Mouse (Mus musculus): ENCODE results near the gene Tpst1. TPM values are rescaled to one million over a fixed set of nuclear protein-coding genes. Genes with fewer than 3 reads are reported as not detected.

Gene Tpst1
- total RNA-seq, 2 experiments from 2014 or later, result 41.1 to 41.8 TPM

GRCm38 (mm10) chr5:130089177-130089576, 16.1 kb downstream of the Tpst1 start:
- no peak for DNase-seq (ENCODE audit: low spot score in 2 of 2)

- DNase-seq (ENCODE audit: low spot score in 2 of 2), result no peak
These were observed 16.7 kb downstream of the Tpst1 start for GRCm38 (mm10) chr5:130089626-130090393.

- DNase-seq (ENCODE audit: low spot score in 2 of 2), result no peak
These were observed 23.6 kb downstream of the Tpst1 start for GRCm38 (mm10) chr5:130096754-130097153.

- DNase-seq (ENCODE audit: low spot score in 2 of 2), result no peak
These were observed 24.7 kb downstream of the Tpst1 start for GRCm38 (mm10) chr5:130097837-130098236.

GRCm38 (mm10) chr5:130101724-130102123, 28.6 kb downstream of the Tpst1 start:
- DNase-seq (ENCODE audit: low spot score in 2 of 2), result no peak

GRCm38 (mm10) chr5:130109348-130109747, 36.2 kb downstream of the Tpst1 start:
- no peak for DNase-seq (ENCODE audit: low spot score in 2 of 2)

- no peak for DNase-seq (ENCODE audit: low spot score in 2 of 2)
These were observed 37.7 kb downstream of the Tpst1 start for GRCm38 (mm10) chr5:130110632-130111464.

- DNase-seq (ENCODE audit: low spot score in 2 of 2), result no peak
These were observed 39.5 kb downstream of the Tpst1 start for GRCm38 (mm10) chr5:130112653-130113052.

GRCm38 (mm10) chr5:130116116-130116515, 43.0 kb downstream of the Tpst1 start:
- no peak for DNase-seq (ENCODE audit: low spot score in 2 of 2)

- no peak for DNase-seq (ENCODE audit: low spot score in 2 of 2)
These were observed 43.7 kb downstream of the Tpst1 start for GRCm38 (mm10) chr5:130116857-130117256.

GRCm38 (mm10) chr5:130117932-130118331, 44.8 kb downstream of the Tpst1 start:
- no peak for DNase-seq (ENCODE audit: low spot score in 2 of 2)

- no peak for DNase-seq (ENCODE audit: low spot score in 2 of 2)
These were observed 46.1 kb downstream of the Tpst1 start for GRCm38 (mm10) chr5:130119236-130119635.

GRCm38 (mm10) chr5:130120070-130120736, 47.1 kb downstream of the Tpst1 start:
- no peak for DNase-seq (ENCODE audit: low spot score in 2 of 2)

GRCm38 (mm10) chr5:130120904-130121303, 47.8 kb downstream of the Tpst1 start:
- DNase-seq (ENCODE audit: low spot score in 2 of 2), result no peak

GRCm38 (mm10) chr5:130122355-130122754, 49.2 kb downstream of the Tpst1 start:
- DNase-seq (ENCODE audit: low spot score in 2 of 2), result no peak

GRCm38 (mm10) chr5:130124271-130124670, 51.1 kb downstream of the Tpst1 start:
- DNase-seq (ENCODE audit: low spot score in 2 of 2), result no peak

GRCm38 (mm10) chr5:130128686-130129523, 55.8 kb downstream of the Tpst1 start:
- no peak for DNase-seq (ENCODE audit: low spot score in 2 of 2)

- no peak for DNase-seq (ENCODE audit: low spot score in 2 of 2)
These were observed 56.3 kb downstream of the Tpst1 start for GRCm38 (mm10) chr5:130129524-130129793.

GRCm38 (mm10) chr5:130136597-130136996, 63.5 kb downstream of the Tpst1 start:
- DNase-seq (ENCODE audit: low spot score in 2 of 2), result no peak

GRCm38 (mm10) chr5:130139393-130139792, 66.3 kb downstream of the Tpst1 start:
- DNase-seq (ENCODE audit: low spot score in 2 of 2), result peak; percentile 83

GRCm38 (mm10) chr5:130141138-130141537, 68.0 kb downstream of the Tpst1 start:
- no peak for DNase-seq (ENCODE audit: low spot score in 2 of 2)

All from layer of hippocampus, postnatal 10 days (tissue).